Mouse (Mus musculus) embryonic facial prominence, embryonic 14.5 days (tissue): ENCODE results near the gene Plk5. TPM values are rescaled to one million over a fixed set of nuclear protein-coding genes. Genes with fewer than 3 reads are reported as not detected.

ENCODE experiments used
- ATAC-seq: fragments of 200-750 bp; cut with Nextera tagmentation; 2 replicates; pipeline ENCODE4 v1.8.0; 2017; ENCODE audit warnings: low read depth, moderate number of reproducible peaks, moderate TSS enrichment
- DNase-seq: peaks from one replicate; pipeline ENCODE4 v3.0.0-alpha.2; 2015; ENCODE audit warnings: low spot score
- H3K27ac ChIP-seq: fragments of 300-500 bp; sonication (generic); replicated peaks from 2 replicates; pipeline ENCODE4 v1.5.1; 2014; ENCODE audit warnings: low read depth, mild to moderate bottlenecking, low read length, moderate library complexity
- H3K27me3 ChIP-seq: fragments of 300-500 bp; sonication (generic); replicated peaks from 2 replicates; pipeline ENCODE4 v1.6.1; 2014; ENCODE audit warnings: low read length; ENCODE audit not compliant: control insufficient read depth, insufficient read depth
- H3K36me3 ChIP-seq: fragments of 300-500 bp; sonication (generic); 2 replicates; pipeline ENCODE4 v1.6.1; 2014; ENCODE audit warnings: low read length, mixed read lengths; ENCODE audit not compliant: control insufficient read depth, insufficient read depth
- H3K4me1 ChIP-seq: fragments of 300-500 bp; sonication (generic); 2 replicates; pipeline ENCODE4 v1.6.1; 2014; ENCODE audit warnings: antibody characterized with exemption, low read length; ENCODE audit not compliant: control insufficient read depth, insufficient read depth
- H3K4me2 ChIP-seq: fragments of 300-500 bp; sonication (generic); 2 replicates; pipeline ENCODE4 v1.6.1; 2014; ENCODE audit warnings: low read depth, mild to moderate bottlenecking, low read length, moderate library complexity, mixed read lengths
- H3K4me3 ChIP-seq: fragments of 300-500 bp; sonication (generic); 2 replicates; pipeline ENCODE4 v1.5.1; 2014; ENCODE audit warnings: low read depth, mild to moderate bottlenecking, low read length
- H3K9ac ChIP-seq: fragments of 300-500 bp; sonication (generic); 2 replicates; pipeline ENCODE4 v1.6.1; 2014; ENCODE audit warnings: low read depth, mild to moderate bottlenecking, low read length, moderate library complexity, mixed read lengths
- H3K9me3 ChIP-seq: fragments of 300-500 bp; sonication (generic); 2 replicates; pipeline ENCODE4 v1.6.1; 2016; ENCODE audit warnings: low read length; ENCODE audit not compliant: control insufficient read depth
- WGBS: fragments of 180-500 bp; shearing (Covaris S2); extraction: QIAGEN DNeasy Blood & Tissue Kit; methylation state at CpG from one replicate; pipeline ENCODE4 v1.1.7; 2014; 5-methylcytosine and 5-hydroxymethylcytosine counted together
- polyA plus RNA-seq: library from polyadenylated mRNA; unstranded; fragments of >200 nt; fragmentation: Nextera tagmentation; extraction: Ambion mirVana; gene quantifications from 2 replicates; pipeline ENCODE4 v1.2.1, GENCODE M21; 2014

Plk5 gene
- polyA plus RNA-seq, 1 experiment from 2014 or later: 0.72 TPM

GRCm38 (mm10) chr10:80372706-80373105 is 16.4 kb downstream of the Plk5 start:
- H3K27ac ChIP-seq: no peak overlapping the region
- no peaks in the 10 kb centered on the region for H3K9me3 ChIP-seq
- no peaks in the 10 kb centered on the region for H3K36me3 ChIP-seq
- DNase-seq (no peak), ATAC-seq (no peak)
- WGBS: 70% methylated on average over 5 of the region's 6 CpGs
- H3K4me3 ChIP-seq: no peak overlapping the region
- 0 out of 2 replicates have a peak, but pooled peaks cover 3% of the 10 kb centered on the region for H3K4me1 ChIP-seq
- no peak overlapping the region for H3K4me2 ChIP-seq
- H3K27me3 ChIP-seq: no peaks in the 10 kb centered on the region
- no peak overlapping the region for H3K9ac ChIP-seq

- H3K27me3 ChIP-seq: no peaks in the 10 kb centered on the region
- WGBS: 27% methylated on average over 6 of the region's 6 CpGs
- no peak for ATAC-seq
These were observed 17.8 kb downstream of the Plk5 start for GRCm38 (mm10) chr10:80374063-80374462.

GRCm38 (mm10) chr10:80376160-80376559 is 19.9 kb downstream of the Plk5 start:
- Histone ChIP-seq H3K4me1 (0 out of 2 replicates have a peak, but pooled peaks cover 3% of the 10 kb centered on the region), H3K4me2 (no peak overlapping the region), H3K27ac (no peak overlapping the region), H3K36me3 (peaks cover 15% of the 10 kb centered on the region), H3K9me3 (no peaks in the 10 kb centered on the region), H3K4me3 (no peak overlapping the region), H3K9ac (no peak overlapping the region), H3K27me3 (no peaks in the 10 kb centered on the region)
- peak; percentile 95 for DNase-seq
- ATAC-seq: peak; percentile 61; the same call in 1 of the 2 replicates
- 3% methylated on average over 7 of the region's 7 CpGs for WGBS

More at GRCm38 (mm10) chr10:80374063-80374462, 17.8 kb downstream of the Plk5 start:
- DNase-seq: peak; percentile 51
- 0 out of 2 replicates have a peak, but pooled peaks cover 3% of the 10 kb centered on the region for H3K4me1 ChIP-seq
- no peak overlapping the region for H3K4me3 ChIP-seq
- H3K4me2 ChIP-seq: no peak overlapping the region
- no peak overlapping the region for H3K27ac ChIP-seq
- no peaks in the 10 kb centered on the region for H3K36me3 ChIP-seq
- H3K9me3 ChIP-seq: no peaks in the 10 kb centered on the region
- H3K9ac ChIP-seq: no peak overlapping the region

DNA sequence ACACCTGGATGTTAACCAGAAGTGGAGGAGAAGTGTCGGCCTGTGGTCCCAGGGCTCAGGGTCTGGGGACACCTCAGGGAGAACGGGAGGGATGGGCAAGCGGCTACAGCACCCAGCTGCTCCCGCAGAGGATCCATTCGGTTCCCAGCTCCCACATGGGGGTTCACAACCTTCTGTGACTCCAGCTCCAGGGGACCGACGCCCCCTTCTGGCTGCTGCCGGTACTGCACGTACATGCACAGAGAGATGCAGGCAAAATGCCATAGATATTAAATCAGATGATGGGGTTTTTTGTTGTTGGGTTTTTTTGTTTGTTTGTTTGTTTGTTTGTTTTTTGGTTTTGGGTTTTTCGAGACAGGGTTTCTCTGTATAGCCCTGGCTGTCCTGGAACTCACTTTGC is 21.5 kb downstream of the Plk5 start:
- no peak overlapping the region for H3K4me2 ChIP-seq
- ATAC-seq: no peak
- H3K36me3 ChIP-seq: peaks cover 30% of the 10 kb centered on the region
- no peak overlapping the region for H3K27ac ChIP-seq
- WGBS: 50% methylated on average over 10 of the region's 10 CpGs
- no peaks in the 10 kb centered on the region for H3K9me3 ChIP-seq
- no peak overlapping the region for H3K9ac ChIP-seq
- no peaks in the 10 kb centered on the region for H3K4me1 ChIP-seq
- DNase-seq: no peak
- H3K27me3 ChIP-seq: no peaks in the 10 kb centered on the region
- no peak overlapping the region for H3K4me3 ChIP-seq

DNA sequence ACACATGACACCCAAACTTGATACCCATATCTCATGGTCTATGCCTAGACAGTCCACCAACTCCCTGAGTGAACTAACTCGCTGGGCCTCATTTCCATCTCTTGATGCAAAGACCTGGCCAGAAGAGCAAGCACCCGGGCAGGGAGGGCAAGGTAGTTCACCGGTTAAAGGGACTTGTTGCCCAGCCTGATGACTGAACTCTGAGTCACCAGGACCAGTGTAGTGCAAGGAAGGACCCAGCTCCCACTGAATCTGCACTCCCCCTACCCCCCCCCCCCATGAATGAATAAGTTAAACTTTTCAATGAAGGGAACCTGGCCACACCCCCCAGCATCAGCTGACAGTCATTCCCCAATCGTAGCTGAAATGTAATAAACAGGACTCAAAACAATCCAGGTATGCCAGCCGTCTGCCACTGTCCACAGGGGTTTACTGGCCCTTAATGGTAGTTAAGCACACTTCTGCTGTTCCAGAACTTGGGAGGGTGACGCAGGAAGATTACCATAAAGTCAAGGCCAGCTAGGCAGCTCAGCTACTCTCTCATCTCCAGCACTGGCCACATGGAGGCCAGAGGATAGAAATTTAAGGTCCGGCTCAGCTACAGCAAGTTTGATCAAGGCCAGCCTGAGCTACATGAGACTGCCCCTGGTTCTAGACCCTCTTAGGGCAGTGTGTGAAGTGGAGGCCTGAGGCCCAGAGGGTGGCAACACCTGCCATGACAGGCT is 26.5 kb downstream of the Plk5 start:
- no peak for ATAC-seq
- no peak overlapping the region for H3K9ac ChIP-seq
- H3K36me3 ChIP-seq: peaks cover 46% of the 10 kb centered on the region
- 86% methylated on average over 7 of the region's 7 CpGs for WGBS
- no peak overlapping the region for H3K4me3 ChIP-seq
- no peak for DNase-seq
- no peak overlapping the region for H3K4me2 ChIP-seq
- H3K9me3 ChIP-seq: no peaks in the 10 kb centered on the region
- peaks cover 13% of the 10 kb centered on the region for H3K4me1 ChIP-seq
- H3K27me3 ChIP-seq: no peaks in the 10 kb centered on the region
- H3K27ac ChIP-seq: no peak overlapping the region

GRCm38 (mm10) chr10:80383431-80383830 is 27.2 kb downstream of the Plk5 start:
- H3K27ac ChIP-seq: no peak overlapping the region
- H3K9me3 ChIP-seq: no peaks in the 10 kb centered on the region
- no peak for ATAC-seq
- WGBS: 72% methylated on average over 4 of the region's 4 CpGs
- DNase-seq: no peak
- H3K4me3 ChIP-seq: no peak overlapping the region
- 0 out of 2 replicates have a peak overlapping the region, but pooled peaks have one; percentile 8 for H3K4me2 ChIP-seq
- H3K36me3 ChIP-seq: peaks cover 46% of the 10 kb centered on the region
- H3K9ac ChIP-seq: 0 out of 2 replicates have a peak overlapping the region, but pooled peaks have one; percentile 95
- H3K27me3 ChIP-seq: no peaks in the 10 kb centered on the region
- H3K4me1 ChIP-seq: peaks cover 18% of the 10 kb centered on the region

DNA sequence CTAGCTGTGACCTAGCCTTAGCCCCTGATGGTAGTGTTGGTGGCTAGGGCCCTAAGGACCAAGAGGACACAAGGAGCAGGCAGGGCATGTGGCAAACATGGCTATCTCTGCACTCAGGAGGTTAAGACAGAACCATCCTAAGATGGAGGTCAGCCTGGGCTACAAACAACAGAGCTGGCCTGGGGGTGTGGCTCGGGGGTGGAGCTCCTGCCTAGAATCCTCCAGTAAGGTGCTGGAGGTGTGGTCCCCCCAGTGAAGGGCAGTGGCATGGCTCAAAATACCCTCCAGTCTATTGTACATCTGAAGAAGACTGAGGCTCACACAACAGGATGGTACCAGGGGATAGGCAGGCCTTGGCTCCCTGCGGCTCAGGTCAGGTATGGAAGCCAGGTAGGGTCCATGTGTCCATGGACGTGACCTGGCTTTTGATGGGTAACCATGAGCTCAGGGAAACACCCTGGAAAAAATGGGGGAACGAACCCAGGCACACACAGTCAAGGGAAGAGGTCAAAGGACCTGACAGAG is 27.9 kb downstream of the Plk5 start:
- peak overlapping the region; percentile 90 for H3K4me3 ChIP-seq
- H3K4me2 ChIP-seq: peak overlapping the region; percentile 91
- 0 out of 2 replicates have a peak overlapping the region, but pooled peaks have one; percentile 95 for H3K9ac ChIP-seq
- H3K9me3 ChIP-seq: no peaks in the 10 kb centered on the region
- WGBS: 91% methylated on average over 4 of the region's 4 CpGs
- DNase-seq (no peak), ATAC-seq (no peak)
- H3K27ac ChIP-seq: no peak overlapping the region
- H3K36me3 ChIP-seq: peaks cover 46% of the 10 kb centered on the region
- H3K4me1 ChIP-seq: peaks cover 20% of the 10 kb centered on the region
- no peaks in the 10 kb centered on the region for H3K27me3 ChIP-seq

DNA sequence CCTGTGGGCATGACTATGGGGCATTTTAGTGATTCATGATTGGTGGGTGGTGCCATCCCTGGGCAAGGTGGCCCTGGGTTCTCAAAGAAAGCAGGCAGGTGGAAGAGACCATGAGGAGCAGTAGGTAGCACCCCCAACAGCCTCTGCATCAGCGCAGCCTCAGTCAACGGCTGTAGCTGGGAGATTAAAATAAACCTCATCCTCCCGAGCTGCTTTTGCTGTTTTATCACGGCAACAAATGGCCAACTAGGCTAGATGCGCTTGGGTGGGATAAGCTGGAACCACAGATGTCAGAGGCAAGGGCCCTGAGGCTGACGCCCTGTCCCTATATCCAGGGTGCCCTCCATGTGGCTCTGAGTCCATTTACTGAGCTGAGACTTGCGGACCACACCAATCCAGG is 28.4 kb downstream of the Plk5 start:
- Histone ChIP-seq H3K36me3 (peaks cover 43% of the 10 kb centered on the region), H3K4me1 (peaks cover 20% of the 10 kb centered on the region), H3K9ac (peak overlapping the region; percentile 95), H3K9me3 (no peaks in the 10 kb centered on the region), H3K4me3 (peak overlapping the region; percentile 90), H3K27ac (no peak overlapping the region), H3K27me3 (no peaks in the 10 kb centered on the region), H3K4me2 (peak overlapping the region; percentile 91)
- DNase-seq (no peak), ATAC-seq (no peak)
- WGBS: 70% methylated on average over 7 of the region's 7 CpGs
